Mouse (Mus musculus): ENCODE measurements at regions not wholly inside any gene's neighbourhood (a gene's known extent, or its start where the extent isn't known, plus 50 kb on each side); places are given as distances from the start of the nearest gene placed in this dataset.
A peak's percentile ranks its signal among the peaks of the same experiment; 100 is the strongest.

- no peak overlapping the region for H3K27ac ChIP-seq (ENCODE audit: insufficient read depth, low read length)
- H3K27me3 ChIP-seq (ENCODE audit: control insufficient read depth, insufficient read depth, low read length), result no peaks in the 10 kb centered on the region
- peak in 1 of 2 experiments; percentile 16 for DNase-seq
- TF ChIP-seq CTCF (IDR thresholded peaks at IDR 0.05; ENCODE audit: borderline replicate concordance, insufficient read depth, low read depth, low read length) (no peak), POLR2A (IDR thresholded peaks at IDR 0.05; ENCODE audit: borderline replicate concordance, insufficient read depth, low read length) (no peak)
- no peak overlapping the region for H3K4me3 ChIP-seq (replicated peaks; ENCODE audit: insufficient read depth, low read depth, low read length)
- 61% methylated on average over 7 of the region's 7 CpGs for WGBS
- peaks cover 3% of the 10 kb centered on the region; the same call in 1 of the 2 replicates for H3K4me1 ChIP-seq (ENCODE audit: control insufficient read depth, insufficient read depth, low read length)
These were observed 129.1 kb downstream of the 1190002N15Rik start for GRCm38 (mm10) chr9:94408635-94409323.

- peak in 1 of 2 experiments; percentile 25 for DNase-seq
- Histone ChIP-seq H3K4me3 (replicated peaks; ENCODE audit: insufficient read depth, low read depth, low read length) (no peak overlapping the region), H3K27ac (ENCODE audit: insufficient read depth, low read length) (no peak overlapping the region), H3K4me1 (ENCODE audit: control insufficient read depth, insufficient read depth, low read length) (peaks cover 3% of the 10 kb centered on the region; the same call in 1 of the 2 replicates), H3K27me3 (ENCODE audit: control insufficient read depth, insufficient read depth, low read length) (no peaks in the 10 kb centered on the region)
- TF ChIP-seq POLR2A (IDR thresholded peaks at IDR 0.05; ENCODE audit: borderline replicate concordance, insufficient read depth, low read length) (no peak), CTCF (IDR thresholded peaks at IDR 0.05; ENCODE audit: borderline replicate concordance, insufficient read depth, low read depth, low read length) (no peak)
- WGBS, result 46% methylated on average over 10 of the region's 10 CpGs
These were observed 130.2 kb downstream of the 1190002N15Rik start for GRCm38 (mm10) chr9:94407671-94408070.

GRCm38 (mm10) chr9:94404551-94404950 is 133.3 kb downstream of the 1190002N15Rik start:
- 10% methylated on average over 6 of the region's 6 CpGs for WGBS

GRCm38 (mm10) chr9:94400596-94400995 is 137.3 kb downstream of the 1190002N15Rik start:
- no peaks in the 10 kb centered on the region for H3K27me3 ChIP-seq (ENCODE audit: control insufficient read depth, insufficient read depth, low read length)
- 82% methylated on average over 1 of the region's 1 CpGs for WGBS
- H3K27ac ChIP-seq (ENCODE audit: insufficient read depth, low read length), result no peak overlapping the region
- TF ChIP-seq CTCF (IDR thresholded peaks at IDR 0.05; ENCODE audit: borderline replicate concordance, insufficient read depth, low read depth, low read length) (no peak), POLR2A (IDR thresholded peaks at IDR 0.05; ENCODE audit: borderline replicate concordance, insufficient read depth, low read length) (no peak)
- H3K4me1 ChIP-seq (ENCODE audit: control insufficient read depth, insufficient read depth, low read length), result peaks cover 3% of the 10 kb centered on the region; the same call in 1 of the 2 replicates
- no peak for DNase-seq
- no peak overlapping the region for H3K4me3 ChIP-seq (replicated peaks; ENCODE audit: insufficient read depth, low read depth, low read length)

More at GRCm38 (mm10) chr9:94404551-94404950, 133.3 kb downstream of the 1190002N15Rik start:
- TF ChIP-seq CTCF (IDR thresholded peaks at IDR 0.05; ENCODE audit: borderline replicate concordance, insufficient read depth, low read depth, low read length) (no peak), POLR2A (IDR thresholded peaks at IDR 0.05; ENCODE audit: borderline replicate concordance, insufficient read depth, low read length) (no peak)
- H3K27me3 ChIP-seq (ENCODE audit: control insufficient read depth, insufficient read depth, low read length), result no peaks in the 10 kb centered on the region
- H3K4me3 ChIP-seq (replicated peaks; ENCODE audit: insufficient read depth, low read depth, low read length), result no peak overlapping the region
- H3K4me1 ChIP-seq (ENCODE audit: control insufficient read depth, insufficient read depth, low read length), result peaks cover 3% of the 10 kb centered on the region; the same call in 1 of the 2 replicates
- peak; percentile 43 to 79 for DNase-seq
- H3K27ac ChIP-seq (ENCODE audit: insufficient read depth, low read length), result peak overlapping the region; percentile 72; the same call in 1 of the 2 replicates

GRCm38 (mm10) chr9:94395215-94395614 is 142.7 kb downstream of the 1190002N15Rik start:
- no peak overlapping the region for H3K27ac ChIP-seq (ENCODE audit: insufficient read depth, low read length)
- WGBS, result 55% methylated on average over 5 of the region's 5 CpGs
- H3K4me3 ChIP-seq (replicated peaks; ENCODE audit: insufficient read depth, low read depth, low read length), result no peak overlapping the region
- H3K27me3 ChIP-seq (ENCODE audit: control insufficient read depth, insufficient read depth, low read length), result no peaks in the 10 kb centered on the region
- H3K4me1 ChIP-seq (ENCODE audit: control insufficient read depth, insufficient read depth, low read length), result no peaks in the 10 kb centered on the region; the same call in 1 of the 2 replicates
- DNase-seq, result no peak
- TF ChIP-seq POLR2A (IDR thresholded peaks at IDR 0.05; ENCODE audit: borderline replicate concordance, insufficient read depth, low read length) (no peak), CTCF (IDR thresholded peaks at IDR 0.05; ENCODE audit: borderline replicate concordance, insufficient read depth, low read depth, low read length) (no peak)

GRCm38 (mm10) chr9:94386190-94386589 is 151.7 kb downstream of the 1190002N15Rik start:
- TF ChIP-seq POLR2A (IDR thresholded peaks at IDR 0.05; ENCODE audit: borderline replicate concordance, insufficient read depth, low read length) (no peak), CTCF (IDR thresholded peaks at IDR 0.05; ENCODE audit: borderline replicate concordance, insufficient read depth, low read depth, low read length) (no peak)
- H3K4me3 ChIP-seq (replicated peaks; ENCODE audit: insufficient read depth, low read depth, low read length), result no peak overlapping the region
- H3K27ac ChIP-seq (ENCODE audit: insufficient read depth, low read length), result no peak overlapping the region
- DNase-seq, result no peak
- H3K27me3 ChIP-seq (ENCODE audit: control insufficient read depth, insufficient read depth, low read length), result no peaks in the 10 kb centered on the region
- no peaks in the 10 kb centered on the region; the same call in 1 of the 2 replicates for H3K4me1 ChIP-seq (ENCODE audit: control insufficient read depth, insufficient read depth, low read length)

GRCm38 (mm10) chr9:94382293-94382692 is 155.6 kb downstream of the 1190002N15Rik start:
- Histone ChIP-seq H3K27me3 (ENCODE audit: control insufficient read depth, insufficient read depth, low read length) (no peaks in the 10 kb centered on the region), H3K4me1 (ENCODE audit: control insufficient read depth, insufficient read depth, low read length) (peaks cover 14% of the 10 kb centered on the region; the same call in 1 of the 2 replicates), H3K4me3 (replicated peaks; ENCODE audit: insufficient read depth, low read depth, low read length) (no peak overlapping the region), H3K27ac (ENCODE audit: insufficient read depth, low read length) (no peak overlapping the region)
- WGBS, result 48% methylated on average over 2 of the region's 2 CpGs
- DNase-seq, result peak in 1 of 2 experiments; percentile 40
- TF ChIP-seq CTCF (IDR thresholded peaks at IDR 0.05; ENCODE audit: borderline replicate concordance, insufficient read depth, low read depth, low read length) (no peak), POLR2A (IDR thresholded peaks at IDR 0.05; ENCODE audit: borderline replicate concordance, insufficient read depth, low read length) (no peak)

- WGBS, result 18% methylated on average over 5 of the region's 5 CpGs
- Histone ChIP-seq H3K27me3 (ENCODE audit: control insufficient read depth, insufficient read depth, low read length) (no peaks in the 10 kb centered on the region), H3K4me1 (ENCODE audit: control insufficient read depth, insufficient read depth, low read length) (peaks cover 20% of the 10 kb centered on the region; the same call in 1 of the 2 replicates), H3K27ac (ENCODE audit: insufficient read depth, low read length) (peak overlapping the region; percentile 99), H3K4me3 (replicated peaks; ENCODE audit: insufficient read depth, low read depth, low read length) (no peak overlapping the region)
- TF ChIP-seq POLR2A (IDR thresholded peaks at IDR 0.05; ENCODE audit: borderline replicate concordance, insufficient read depth, low read length), result no peak
- no peak for TF ChIP-seq CTCF (IDR thresholded peaks at IDR 0.05; ENCODE audit: borderline replicate concordance, insufficient read depth, low read depth, low read length)
- peak; percentile 60 to 64 for DNase-seq
These were observed 159.0 kb downstream of the 1190002N15Rik start for GRCm38 (mm10) chr9:94378835-94379234.

All from cerebellum, adult 2 months (tissue).